Mouse (Mus musculus) adrenal gland, adult 10 weeks (tissue): Measurements from ENCODE around the gene Thrsp. TPM values are rescaled to one million over a fixed set of nuclear protein-coding genes. Genes with fewer than 3 reads are reported as not detected.

Experiments used
- polyA plus RNA-seq: library from polyadenylated mRNA; stranded (reverse); fragments of 350-450 nt; fragmentation: Illumina TruSeq; extraction: RNeasy Lipid Tissue Mini Kit (QIAGEN cat#74804); gene quantifications from one replicate; pipeline ENCODE4 v1.2.3, GENCODE M21; 2014; ENCODE audit warnings: low read depth, low replicate concordance

Gene Thrsp
- polyA plus RNA-seq: 63.6 TPM

DNA sequence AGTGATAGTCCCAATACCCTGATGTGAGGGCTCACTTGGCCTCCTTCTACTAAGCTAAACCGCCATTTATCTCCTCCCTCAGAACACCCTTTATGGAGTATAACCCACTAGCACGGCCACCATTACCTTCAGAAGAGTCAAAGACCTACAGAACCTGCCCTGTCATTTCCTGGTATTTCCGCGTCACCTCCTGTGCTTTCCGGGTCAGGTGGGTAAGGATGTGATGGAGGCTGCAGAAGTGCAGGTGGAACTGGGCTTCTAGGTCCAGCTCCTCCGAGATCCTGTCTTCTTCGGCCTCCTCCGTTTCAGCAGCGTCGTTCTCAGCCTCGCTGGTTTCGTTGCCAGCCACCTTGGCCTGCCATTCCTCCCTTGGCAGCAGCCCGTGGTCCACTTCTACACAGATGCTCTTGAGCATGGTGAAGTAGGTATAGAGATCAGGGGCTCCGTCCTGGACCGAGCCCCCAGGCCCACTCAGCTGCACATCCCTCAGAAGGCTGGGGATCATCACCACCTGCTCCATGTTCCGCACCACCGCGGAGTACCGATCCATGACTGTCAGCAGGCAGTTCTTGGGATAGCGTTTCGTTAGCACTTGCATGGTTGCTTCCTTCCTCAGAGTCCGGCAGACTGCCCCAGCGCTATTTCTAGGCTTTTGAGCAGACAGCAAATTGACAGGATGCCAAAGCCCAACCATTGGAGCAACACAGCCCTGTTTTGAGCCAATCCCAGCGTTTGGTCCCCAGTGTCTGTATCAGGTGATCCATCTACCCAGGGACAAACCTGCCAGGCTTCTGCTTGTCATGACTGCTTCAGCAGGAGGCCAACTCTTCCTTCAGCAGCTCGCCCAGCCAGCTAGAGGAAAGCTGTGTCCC lies at the start of gene Thrsp:
Gene Thrsp (minus strand): TSS at position 825 of the 872 bp plus-strand sequence.

GRCm38 (mm10) chr7:97451023-97451422 lies 33.5 kb upstream of the Thrsp start, which contains the start of gene Kctd14:
Kctd14 (plus strand) TSS chr7:97451323.

DNA sequence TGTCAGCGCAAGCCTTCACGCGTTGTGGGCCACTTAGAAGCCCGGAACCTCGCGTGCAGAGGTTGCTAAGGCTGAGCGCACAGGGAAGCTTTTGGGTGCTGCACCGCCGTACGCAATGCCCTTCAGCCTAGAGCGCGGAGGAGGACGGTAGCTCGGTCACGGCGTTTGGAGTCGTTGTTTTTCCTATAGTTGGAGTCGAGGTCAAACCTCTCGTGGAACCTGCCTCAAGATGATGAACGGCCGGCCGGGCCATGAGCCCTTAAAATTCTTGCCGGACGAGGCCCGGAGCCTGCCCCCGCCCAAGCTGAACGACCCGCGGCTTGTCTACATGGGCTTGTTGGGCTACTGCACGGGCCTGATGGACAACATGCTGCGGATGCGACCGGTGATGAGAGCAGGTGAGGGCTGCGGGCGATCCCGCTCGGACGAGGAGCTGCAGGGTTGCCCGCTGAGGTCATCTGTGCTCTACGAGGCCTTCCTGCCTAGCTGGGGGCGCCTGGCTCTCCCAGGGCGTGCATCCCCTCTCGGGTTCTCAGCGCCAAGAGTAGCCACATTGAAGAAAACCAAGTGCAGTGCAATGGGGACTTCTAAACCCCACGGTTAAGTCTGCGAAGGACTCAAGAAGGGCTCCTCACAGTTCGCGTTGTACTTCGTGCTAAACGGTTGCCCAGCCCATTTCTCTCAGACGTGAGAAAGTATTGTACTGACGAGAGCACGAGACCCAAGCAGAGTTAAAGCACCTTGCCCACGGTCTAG lies 17.4 kb downstream of the Thrsp start, which contains the start of gene Ndufc2:
Gene Ndufc2 (plus strand): TSS at position 44 of the 756 bp plus-strand sequence.

Other genes starting within 250 kb of the Thrsp start
- 0.52 TPM for gene Usp35, start 85.7 kb downstream of the Thrsp start, polyA plus RNA-seq
- gene Kctd21, start 85.4 kb downstream of the Thrsp start, polyA plus RNA-seq: 7.4 TPM
- gene Alg8, start 46.1 kb downstream of the Thrsp start, polyA plus RNA-seq: 29.5 TPM
- gene Ndufc2, start 17.7 kb downstream of the Thrsp start, polyA plus RNA-seq: 287 TPM
- 3.0 TPM for gene Kctd14, start 33.6 kb upstream of the Thrsp start, polyA plus RNA-seq
- 72.6 TPM for gene Ints4, start 63.2 kb upstream of the Thrsp start, polyA plus RNA-seq
- 15.6 TPM for gene Aamdc, start 161.8 kb upstream of the Thrsp start, polyA plus RNA-seq
- 35.8 TPM for gene Rsf1, start 162.2 kb upstream of the Thrsp start, polyA plus RNA-seq